9 mouse cellular contexts compared by ENCODE assay signal in genomic region chr12:26470042-26470409, GRCm38 (mm10). TPM values are rescaled to one million over a fixed set of nuclear protein-coding genes. Genes with fewer than 3 reads are reported as not detected.
DNase-seq lines count a peak whose midpoint lies in the region; ATAC-seq and TF ChIP-seq lines count a peak whose summit lies in the region.
"Had no signal": no experiment of that assay in that cellular context is flagged by ENCODE, and none has a peak within 500 bp of the region (broad histone marks: within the 10 kb centered on the region; RNA-seq: fewer than 3 reads in every experiment).

No protein-coding gene starts in this region.

- TF ChIP-seq CTCF in thymus, adult 2 months (IDR thresholded peaks at IDR 0.05; ENCODE audit: borderline replicate concordance, control insufficient read depth, extremely low read depth, insufficient read depth, low read length, poor library complexity), result no peak

- H3K27ac ChIP-seq in thymus, adult 2 months (ENCODE audit: control insufficient read depth, insufficient read depth, low read length), result no peak overlapping the region
- no peak overlapping the region for H3K27ac ChIP-seq in limb, embryonic 15.5 days

- H3K9ac ChIP-seq in limb, embryonic 15.5 days, result no peak overlapping the region

- H3K36me3 ChIP-seq in thymus, adult 2 months (ENCODE audit: control insufficient read depth, insufficient read depth, low read length), result no peaks in the 10 kb centered on the region
- H3K36me3 ChIP-seq in limb, embryonic 15.5 days, result no peaks in the 10 kb centered on the region

- peak overlapping the region; percentile 98 for H3K4me2 ChIP-seq in limb, embryonic 15.5 days

- no peaks in the 10 kb centered on the region for H3K9me3 ChIP-seq in limb, embryonic 15.5 days

- H3K4me1 ChIP-seq in thymus, adult 2 months (replicated peaks; ENCODE audit: control insufficient read depth, insufficient read depth, low read length), result peaks cover 12% of the 10 kb centered on the region
- peaks cover 14% of the 10 kb centered on the region for H3K4me1 ChIP-seq in limb, embryonic 15.5 days

- peak overlapping the region; percentile 83 for H3K4me3 ChIP-seq in thymus, adult 2 months (ENCODE audit: control insufficient read depth, insufficient read depth, low read length)
- peak overlapping the region; percentile 65 for H3K4me3 ChIP-seq in limb, embryonic 15.5 days

- TF ChIP-seq POLR2A in thymus, adult 2 months (IDR thresholded peaks at IDR 0.05; ENCODE audit: control insufficient read depth, extremely low read depth, insufficient read depth, low read length, poor library complexity), result no peak

- peak; percentile 36 for DNase-seq in embryo, embryonic 11 days
- DNase-seq in embryo, embryonic 10 days (ENCODE audit: low spot score), result no peak
- no peak for DNase-seq in thymus, adult 2 months
- DNase-seq in thymus, postnatal 36 days, result no peak
- DNase-seq in ovary, postnatal 10 days (ENCODE audit: low spot score), result no peak
- no peak for DNase-seq in ovary, adult 18-20 months (ENCODE audit: low spot score)
- no peak for DNase-seq in adipocyte (ENCODE audit: low spot score)

- H3K27me3 ChIP-seq in thymus, adult 2 months (ENCODE audit: control insufficient read depth, insufficient read depth, low read length), result no peaks in the 10 kb centered on the region
- H3K27me3 ChIP-seq in limb, embryonic 15.5 days, result no peaks in the 10 kb centered on the region

- 15% methylated on average over 6 of the region's 6 CpGs for WGBS in thymus, adult 2 months
- 24% methylated on average over 6 of the region's 6 CpGs for WGBS in limb, embryonic 15.5 days

- no peak for ATAC-seq in limb, embryonic 15.5 days (ENCODE audit: insufficient number of reproducible peaks, low FRiP score, low TSS enrichment, low read depth)

RNA-seq across cellular contexts. Expression of gene Cmpk2, which starts 1.0 kb away (rescaled TPM):
- polyA plus RNA-seq in thymus, adult 2 months (2012; rRNA removed), result 6.6 and 7.2 TPM in 2 replicates
- polyA plus RNA-seq in limb, embryonic 15.5 days (2015; fragmentation: Nextera tagmentation; extraction: Ambion mirVana), result 6.5 and 7.6 TPM in 2 replicates

RNA-seq across cellular contexts. Expression of gene Rsad2, which starts 13.8 kb away (rescaled TPM):
- 2.9 TPM in 2 replicates for polyA plus RNA-seq in thymus, adult 2 months (2012; rRNA removed)
- 1.1 and 1.3 TPM in 2 replicates for polyA plus RNA-seq in limb, embryonic 15.5 days (2015; fragmentation: Nextera tagmentation; extraction: Ambion mirVana)
- polyA plus RNA-seq: C2C12 had no signal

RNA-seq across cellular contexts. Expression of gene Rnf144a, which starts 55.0 kb away (rescaled TPM):
- polyA plus RNA-seq in thymus, adult 2 months (2012; rRNA removed), result 12.0 and 14.6 TPM in 2 replicates
- 39.7 and 41.0 TPM in 2 replicates for polyA plus RNA-seq in limb, embryonic 15.5 days (2015; fragmentation: Nextera tagmentation; extraction: Ambion mirVana)
- polyA plus RNA-seq: C2C12 had no signal
